Mouse (Mus musculus) bone marrow macrophage, adult 2 months (primary cell): ENCODE data around the gene Prss16.

ENCODE experiments used
- CTCF ChIP-seq: IDR thresholded peaks from 2 replicates; pipeline ENCODE4 v1.5.1; 2012; ENCODE audit warnings: low read depth, mild to moderate bottlenecking, low read length, moderate library complexity
- POLR2A ChIP-seq: IDR thresholded peaks from 2 replicates; pipeline ENCODE4 v1.6.1; 2012; ENCODE audit warnings: mild to moderate bottlenecking, low read depth, low read length, borderline replicate concordance

GRCm38 (mm10) chr13:22007872-22008271, 1.7 kb downstream of the Prss16 start:
- TF ChIP-seq CTCF = no peak
- TF ChIP-seq POLR2A = no peak
